Mouse (Mus musculus) cortical plate, adult 2 months (tissue): ENCODE measurements at regions not wholly inside any gene's neighbourhood (a gene's known extent, or its start where the extent isn't known, plus 50 kb on each side); places are given as distances from the start of the nearest gene placed in this dataset.

Source experiments
- CTCF ChIP-seq: fragments of 200-500 bp; IDR thresholded peaks from 2 replicates; pipeline ENCODE4 v1.5.1; 2011; ENCODE audit warnings: mild to moderate bottlenecking, control low read depth, low read length; ENCODE audit not compliant: insufficient read depth; ENCODE audit errors: extremely low read depth
- POLR2A ChIP-seq: fragments of 200-500 bp; IDR thresholded peaks from 2 replicates; pipeline ENCODE4 v1.6.1; 2011; ENCODE audit warnings: mild to moderate bottlenecking, low read length, control low read depth; ENCODE audit not compliant: insufficient read depth; ENCODE audit errors: extremely low read depth

GRCm38 (mm10) chr10:25714041-25714440, 178.0 kb upstream of the Smlr1 start:
- TF ChIP-seq CTCF (no peak), POLR2A (no peak)
